Mouse (Mus musculus): ENCODE results near the gene Copb2.

- TF ChIP-seq GATA1 (IDR thresholded peaks at IDR 0.05; ENCODE audit: borderline replicate concordance, low read length) (no peak), FLI1 (IDR thresholded peaks at IDR 0.05; ENCODE audit: low read length) (no peak)
Measured at GRCm38 (mm10) chr9:98538017-98538712, 25.4 kb upstream of the Copb2 start.

All from megakaryocyte, embryonic 14.5 days (primary cell).